In genomic region chrX:99567367-99568164, GRCm38 (mm10) we compare ENCODE assay signal across 8 mouse cellular contexts.
A peak's percentile ranks its signal among the peaks of the same experiment; 100 is the strongest.
DNase-seq lines count a peak whose midpoint lies in the region; ATAC-seq and TF ChIP-seq lines count a peak whose summit lies in the region.

No protein-coding gene starts in this region.

- peak; percentile 53; the same call in 1 of the 2 replicates for ATAC-seq in heart, embryonic 15.5 days (replicated peaks; ENCODE audit: insufficient number of reproducible peaks, insufficient read depth, low FRiP score, low read depth)
- peak; percentile 80 for ATAC-seq in hindbrain, embryonic 13.5 days (ENCODE audit: low FRiP score)
- peak; percentile 75 for ATAC-seq in midbrain, embryonic 13.5 days

- H3K36me3 ChIP-seq in heart, embryonic 15.5 days: no peaks in the 10 kb centered on the region
- H3K36me3 ChIP-seq in hindbrain, embryonic 13.5 days: no peaks in the 10 kb centered on the region
- H3K36me3 ChIP-seq in midbrain, embryonic 13.5 days: no peaks in the 10 kb centered on the region

- intact Hi-C loops in heart, postnatal 25 days (cut with DNase I): no loop called here

- WGBS in heart, embryonic 15.5 days: 30% methylated on average over 26 of the region's 28 CpGs
- 18% methylated on average over 25 of the region's 28 CpGs for WGBS in hindbrain, embryonic 13.5 days
- WGBS in midbrain, embryonic 13.5 days: 20% methylated on average over 28 of the region's 28 CpGs

- peak overlapping the region; percentile 49 for H3K4me2 ChIP-seq in heart, embryonic 15.5 days
- H3K4me2 ChIP-seq in hindbrain, embryonic 13.5 days: peak overlapping the region; percentile 41
- peak overlapping the region; percentile 35 for H3K4me2 ChIP-seq in midbrain, embryonic 13.5 days (replicated peaks)

- TF ChIP-seq CTCF in layer of hippocampus, adult 2 months (conservative IDR thresholded peaks at IDR 0.05): no peak

- H3K27me3 ChIP-seq in heart, embryonic 15.5 days: peaks cover 31% of the 10 kb centered on the region
- peaks cover 92% of the 10 kb centered on the region for H3K27me3 ChIP-seq in hindbrain, embryonic 13.5 days
- peaks cover 92% of the 10 kb centered on the region for H3K27me3 ChIP-seq in midbrain, embryonic 13.5 days

- H3K4me1 ChIP-seq in heart, embryonic 15.5 days (replicated peaks): peaks cover 6% of the 10 kb centered on the region
- H3K4me1 ChIP-seq in hindbrain, embryonic 13.5 days (replicated peaks): peaks cover 18% of the 10 kb centered on the region
- peaks cover 18% of the 10 kb centered on the region for H3K4me1 ChIP-seq in midbrain, embryonic 13.5 days (replicated peaks)

- DNase-seq in heart, postnatal 25 days (ENCODE audit: low spot score): no peak
- DNase-seq in embryo, embryonic 10.5 days (ENCODE audit: low spot score): peak; percentile 70
- no peak for DNase-seq in thymus, postnatal 25 days
- no peak for DNase-seq in T-cell, adult 2 months (ENCODE audit: low spot score)
- DNase-seq in layer of hippocampus, adult 2 months (ENCODE audit: low spot score in 2 of 2): no peak

- no peak overlapping the region for H3K27ac ChIP-seq in heart, embryonic 15.5 days
- H3K27ac ChIP-seq in hindbrain, embryonic 13.5 days: peak overlapping the region; percentile 75
- H3K27ac ChIP-seq in midbrain, embryonic 13.5 days: peak overlapping the region; percentile 44; the same call in 1 of the 2 replicates
- no peak overlapping the region for H3K27ac ChIP-seq in layer of hippocampus, adult 2 months

- H3K4me3 ChIP-seq in heart, embryonic 15.5 days: no peak overlapping the region
- no peak overlapping the region for H3K4me3 ChIP-seq in hindbrain, embryonic 13.5 days
- 0 out of 2 replicates have a peak overlapping the region, but pooled peaks have one; percentile 11 for H3K4me3 ChIP-seq in midbrain, embryonic 13.5 days (replicated peaks)
- H3K4me3 ChIP-seq in layer of hippocampus, adult 2 months: no peak overlapping the region

- H3K9me3 ChIP-seq in heart, embryonic 15.5 days (replicated peaks): no peaks in the 10 kb centered on the region
- no peaks in the 10 kb centered on the region for H3K9me3 ChIP-seq in hindbrain, embryonic 13.5 days
- no peaks in the 10 kb centered on the region for H3K9me3 ChIP-seq in midbrain, embryonic 13.5 days

- no peak overlapping the region for H3K9ac ChIP-seq in heart, embryonic 15.5 days
- peak overlapping the region; percentile 35 for H3K9ac ChIP-seq in hindbrain, embryonic 13.5 days
- H3K9ac ChIP-seq in midbrain, embryonic 13.5 days (replicated peaks): peak overlapping the region; percentile 19; the same call in 1 of the 2 replicates

Comparison
In these comparisons a context has a peak if more than half of its experiments do, and no peak if none do; other contexts are left out.
1. H3K27ac ChIP-seq: peak in hindbrain, embryonic 13.5 days (single experiment) and midbrain, embryonic 13.5 days (single experiment); none in heart, embryonic 15.5 days (single experiment) and layer of hippocampus, adult 2 months (single experiment).
2. Peak in every context shown above with its lines, with median percentiles within 50 percentile points of each other: ATAC-seq and H3K4me2 ChIP-seq.